Mouse (Mus musculus): ENCODE measurements around the gene Alkbh6. TPM values are rescaled to one million over a fixed set of nuclear protein-coding genes. Genes with fewer than 3 reads are reported as not detected.

Alkbh6 gene
- 10 to 100 TPM; 30.8 to 31.4 TPM for total RNA-seq (2023)

DNA sequence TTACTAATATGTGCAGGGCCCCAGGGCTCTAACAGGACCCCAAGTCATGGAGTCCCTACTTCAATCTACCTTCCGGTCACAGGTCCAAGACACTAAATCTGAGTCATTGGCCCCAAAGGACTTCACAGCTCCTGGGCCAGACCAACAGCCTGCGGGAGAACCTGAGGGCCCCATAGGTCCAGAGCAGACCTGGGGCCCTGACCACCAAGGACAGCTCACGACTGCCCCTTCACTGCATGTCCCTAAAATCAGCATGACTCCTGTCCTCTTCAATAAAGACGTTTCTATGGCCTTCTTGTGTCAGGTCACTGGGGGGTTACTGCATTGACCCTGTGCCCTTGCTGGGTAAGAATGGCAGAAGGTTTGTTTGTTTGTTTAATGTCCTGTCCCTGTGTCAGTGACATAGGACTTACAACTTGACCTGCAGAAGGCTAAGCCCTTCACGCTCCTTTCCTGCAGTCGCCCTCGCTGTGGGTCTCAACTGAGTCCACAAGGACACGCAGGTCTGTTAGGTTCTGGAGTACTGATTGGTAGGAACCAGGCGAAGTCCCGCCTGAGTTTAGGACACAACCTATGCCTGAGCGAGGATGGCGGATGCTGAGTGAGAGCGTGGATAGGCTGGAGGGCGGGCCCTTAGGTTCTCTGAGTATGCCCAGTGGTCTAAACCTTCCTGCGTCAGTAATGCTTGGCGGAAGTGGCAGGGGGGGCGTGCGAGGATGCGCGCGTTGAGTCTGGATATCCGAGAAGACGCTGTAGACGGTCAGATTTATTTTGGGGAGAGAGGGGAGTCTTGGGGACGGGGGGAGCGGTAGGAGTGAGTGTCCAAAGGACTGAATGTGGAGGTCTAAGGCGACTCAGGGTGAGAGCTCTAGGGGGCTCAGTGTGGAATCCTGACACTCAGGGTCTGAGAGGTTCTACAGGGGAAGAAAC, at the start of gene Alkbh6:
Alkbh6 (plus strand) TSS at position 642 of the 930 bp plus-strand sequence.

GRCm38 (mm10) chr7:30279951-30280669, 28.4 kb upstream of the Alkbh6 start, which contains the start of the genes Thap8 and Wdr62:
Gene Thap8 (plus strand): TSS chr7:30280094.
Gene Wdr62 (minus strand): TSS chr7:30280419.

GRCm38 (mm10) chr7:30291215-30292131, 17.0 kb upstream of the Alkbh6 start, which contains the start of gene Clip3:
Gene Clip3 (plus strand): TSS chr7:30291728.

DNA sequence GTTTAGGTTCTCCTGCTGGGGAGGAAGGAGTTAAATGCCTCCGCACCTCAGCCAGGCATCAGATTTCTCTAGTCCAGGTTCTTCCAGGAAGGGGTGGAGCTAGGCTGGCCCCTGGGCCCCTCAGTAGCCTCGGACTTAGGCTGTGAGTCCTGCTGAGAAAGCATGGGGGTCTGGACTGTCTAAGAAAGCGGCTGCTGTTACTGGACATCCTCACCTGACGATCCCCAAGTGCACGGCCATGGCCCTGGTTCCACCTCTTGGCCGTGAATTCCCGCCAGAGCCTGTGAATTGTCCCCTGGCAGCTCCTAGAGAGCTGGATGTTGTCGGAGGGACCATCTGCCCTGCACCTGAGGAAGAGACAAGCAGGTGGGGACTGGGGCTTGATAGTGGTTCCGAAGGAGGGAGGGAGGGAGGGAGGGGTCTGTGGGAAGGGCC, 6.2 kb downstream of the Alkbh6 start, which contains the start of gene Syne4:
Syne4 (plus strand) TSS at position 87 of the 435 bp plus-strand sequence.

DNA sequence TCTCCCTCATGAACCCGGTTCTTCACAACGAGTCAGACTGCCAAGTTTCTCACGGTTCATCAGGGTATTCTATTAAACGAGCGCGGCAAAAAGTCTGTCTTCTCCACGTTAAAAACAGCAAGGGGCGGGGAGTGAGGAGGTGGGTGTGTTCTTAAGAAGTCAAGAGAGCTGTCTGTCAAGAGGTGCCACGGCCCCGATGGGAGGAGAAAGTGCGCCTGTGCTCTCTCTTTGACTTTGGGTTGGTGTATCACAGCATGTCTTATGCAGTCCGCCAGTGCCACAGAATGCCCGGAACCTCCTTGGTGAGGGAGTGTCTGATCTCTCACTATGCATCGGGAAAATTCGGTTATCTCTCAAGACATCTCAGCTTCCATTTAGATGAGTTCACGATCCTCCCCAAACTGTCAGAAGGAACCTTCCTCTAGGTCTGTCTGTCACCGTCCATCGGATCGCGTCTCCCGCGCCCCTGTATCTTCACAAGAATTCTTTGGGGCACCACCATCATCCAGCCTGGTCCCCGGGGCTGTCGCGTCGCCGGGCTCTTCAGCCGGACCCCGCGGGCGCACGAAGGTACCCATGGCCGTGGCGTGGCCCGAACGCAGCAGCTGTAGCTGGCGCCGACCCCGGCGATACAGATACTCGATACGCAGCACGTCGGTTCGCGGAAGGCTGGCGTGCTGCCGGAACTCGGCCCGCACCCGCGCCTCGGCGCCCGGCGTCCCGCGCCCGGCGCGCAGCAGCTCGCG, 13.2 kb downstream of the Alkbh6 start, which contains the start of gene E130208F15Rik:
E130208F15Rik (plus strand) TSS at position 202 of the 746 bp plus-strand sequence.

GRCm38 (mm10) chr7:30323795-30324194, 15.3 kb downstream of the Alkbh6 start, which contains the start of gene Sdhaf1:
Gene Sdhaf1 (minus strand): TSS chr7:30323895.

GRCm38 (mm10) chr7:30362652-30363343, 54.3 kb downstream of the Alkbh6 start, which contains the start of gene Lrfn3:
Gene Lrfn3 (minus strand): TSS chr7:30362772.

Other genes with a start within 250 kb of the Alkbh6 start
- gene Zfp82, start 235.8 kb upstream of the Alkbh6 start, total RNA-seq (2023): 1 to 10 TPM in 1 of 2 experiments, under 1 TPM in 1; 0.82 to 1.2 TPM
- gene Gm26920, start 218.3 kb upstream of the Alkbh6 start, total RNA-seq (2023): not detected
- gene Zfp566, start 218.2 kb upstream of the Alkbh6 start, total RNA-seq (2023): 1 to 10 TPM; 2.5 to 3.2 TPM
- 10 to 100 TPM; 14.7 to 16.2 TPM for gene Zfp260, start 213.9 kb upstream of the Alkbh6 start, total RNA-seq (2023)
- gene Zfp382, start 186.8 kb upstream of the Alkbh6 start, total RNA-seq (2023): 1 to 10 TPM; 2.7 to 5.0 TPM
- gene Zfp146, start 139.0 kb upstream of the Alkbh6 start, total RNA-seq (2023): 10 to 100 TPM; 23.9 to 24.1 TPM
- gene Cox7a1, start 124.6 kb upstream of the Alkbh6 start, total RNA-seq (2023): 1 to 10 TPM in 1 of 2 experiments, not detected in 1; 1.5 TPM
- gene Capns1, start 109.9 kb upstream of the Alkbh6 start, total RNA-seq (2023): 100 to 1,000 TPM; 298 to 315 TPM
- gene Polr2i, start 76.8 kb upstream of the Alkbh6 start, total RNA-seq (2023): 10 to 100 TPM; 47.9 to 57.5 TPM
- gene Tbcb, start 76.4 kb upstream of the Alkbh6 start, total RNA-seq (2023): 10 to 100 TPM; 39.7 to 59.4 TPM
- gene Ovol3, start 73.0 kb upstream of the Alkbh6 start, total RNA-seq (2023): not detected
- gene Thap8, start 28.6 kb upstream of the Alkbh6 start, total RNA-seq (2023): 1 to 10 TPM in 1 of 2 experiments, under 1 TPM in 1; 0.73 to 2.0 TPM
- 10 to 100 TPM; 16.7 to 20.0 TPM for gene Wdr62, start 28.3 kb upstream of the Alkbh6 start, total RNA-seq (2023)
- under 1 TPM in 1 of 2 experiments, not detected in 1; 0.21 TPM for gene Clip3, start 17.0 kb upstream of the Alkbh6 start, total RNA-seq (2023)
- gene Syne4, start 6.1 kb downstream of the Alkbh6 start, total RNA-seq (2023): 1 to 10 TPM; 1.9 to 3.4 TPM
- gene E130208F15Rik, start 13.0 kb downstream of the Alkbh6 start, total RNA-seq (2023): 1 to 10 TPM; 3.8 to 4.6 TPM
- 10 to 100 TPM; 15.3 to 15.4 TPM for gene Sdhaf1, start 15.2 kb downstream of the Alkbh6 start, total RNA-seq (2023)
- gene Lrfn3, start 54.1 kb downstream of the Alkbh6 start, total RNA-seq (2023): under 1 TPM in 1 of 2 experiments, not detected in 1; 0.21 TPM
- 1,000 to 10,000 TPM; 2,439 to 2,603 TPM for gene Tyrobp, start 105.0 kb downstream of the Alkbh6 start, total RNA-seq (2023)
- 10 to 100 TPM; 45.6 to 46.9 TPM for gene Hcst, start 111.1 kb downstream of the Alkbh6 start, total RNA-seq (2023)
- 100 to 1,000 TPM; 116 to 140 TPM for gene Nfkbid, start 113.0 kb downstream of the Alkbh6 start, total RNA-seq (2023)
- 1 to 10 TPM in 1 of 2 experiments, under 1 TPM in 1; 0.81 to 1.6 TPM for gene Aplp1, start 136.8 kb downstream of the Alkbh6 start, total RNA-seq (2023)
- gene Kirrel2, start 149.0 kb downstream of the Alkbh6 start, total RNA-seq (2023): not detected
- not detected for gene Nphs1, start 149.6 kb downstream of the Alkbh6 start, total RNA-seq (2023)
- not detected for gene Prodh2, start 184.9 kb downstream of the Alkbh6 start, total RNA-seq (2023)
- gene Arhgap33, start 226.3 kb downstream of the Alkbh6 start, total RNA-seq (2023): 1 to 10 TPM; 1.3 to 2.7 TPM
- 1 to 10 TPM; 2.1 to 3.2 TPM for gene Hspb6, start 243.5 kb downstream of the Alkbh6 start, total RNA-seq (2023)
- 10 to 100 TPM in 1 of 2 experiments, 1 to 10 TPM in 1; 5.3 to 10.2 TPM for gene Proser3, start 243.6 kb downstream of the Alkbh6 start, total RNA-seq (2023)

All from monocyte, adult 59 days (primary cell).